23 mouse cellular contexts compared by ENCODE assay signal in the genomic region with DNA sequence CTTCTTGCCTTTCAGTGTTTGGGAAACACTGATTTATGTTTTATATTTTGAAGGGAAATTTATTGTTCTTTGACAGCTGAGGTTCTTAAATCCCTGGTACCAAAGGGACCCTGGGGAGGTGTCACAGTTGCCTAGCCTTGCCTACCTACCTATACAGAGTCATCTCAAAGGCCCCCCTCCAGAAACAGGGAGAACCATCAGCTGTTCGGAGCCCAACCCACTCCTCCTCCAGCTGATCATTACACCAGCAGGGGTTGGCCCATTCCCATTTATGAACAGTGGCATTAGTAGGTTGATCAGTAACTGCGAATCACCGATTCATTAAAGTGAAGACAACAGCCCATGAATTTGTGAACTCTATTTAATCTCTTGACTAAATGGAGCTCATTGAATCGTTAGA.
"Had no signal": no experiment of that assay in that cellular context is flagged by ENCODE, and none has a peak within 500 bp of the region (broad histone marks: within the 10 kb centered on the region; RNA-seq: fewer than 3 reads in every experiment).

No protein-coding gene starts in this region.

- H3K27ac ChIP-seq: layer of hippocampus, adult 2 months; limb, embryonic 12.5 days; limb, embryonic 15.5 days; liver, embryonic 14.5 days; macrophage; neural tube, embryonic 15.5 days; stomach, postnatal 0 days had no signal

- DNase-seq: kidney, adult 18-20 months; kidney, adult 9 months; kidney, postnatal 10 days; layer of hippocampus, adult 9-11 months; liver, postnatal 0 days; lung, embryonic 14.5 days; right cerebral cortex, adult 18-20 months; right cerebral cortex, postnatal 14 days; right cerebral cortex, postnatal 4 days; thymus, adult 2 months; thymus, postnatal 14 days; thymus, postnatal 4 days had no signal

- H3K27me3 ChIP-seq: neural tube, embryonic 15.5 days had no signal

- H3K4me3 ChIP-seq: layer of hippocampus, adult 2 months; limb, embryonic 12.5 days; limb, embryonic 15.5 days; myocyte; neural tube, embryonic 15.5 days had no signal

- H3K4me1 ChIP-seq: limb, embryonic 15.5 days had no signal

- H3K4me2 ChIP-seq: limb, embryonic 12.5 days; limb, embryonic 15.5 days; liver, embryonic 11.5 days; lung, embryonic 14.5 days; neural tube, embryonic 15.5 days had no signal

- H3K9me3 ChIP-seq: limb, embryonic 12.5 days; limb, embryonic 15.5 days; neural tube, embryonic 15.5 days had no signal

- ATAC-seq: intestine, embryonic 16.5 days; midbrain, embryonic 16.5 days had no signal

- H3K9ac ChIP-seq: limb, embryonic 12.5 days; limb, embryonic 15.5 days; liver, embryonic 14.5 days; liver, postnatal 0 days; lung, embryonic 14.5 days; neural tube, embryonic 15.5 days had no signal

- H3K36me3 ChIP-seq: limb, embryonic 12.5 days; limb, embryonic 15.5 days; neural tube, embryonic 15.5 days had no signal
